Mouse (Mus musculus) ES-Bruce4 (cell line): ENCODE measurements around the gene Dusp18. TPM values are rescaled to one million over a fixed set of nuclear protein-coding genes. Genes with fewer than 3 reads are reported as not detected.

Experiments used
- H3K27ac ChIP-seq: 2 replicates; pipeline ENCODE4 v1.5.1; 2012; ENCODE audit warnings: low read length, inconsistent platforms; ENCODE audit not compliant: insufficient read depth
- H3K27me3 ChIP-seq: 2 replicates; pipeline ENCODE4 v1.6.1; 2012; ENCODE audit warnings: mild to moderate bottlenecking, low read length, inconsistent platforms; ENCODE audit not compliant: control insufficient read depth, poor library complexity, insufficient read depth, severe bottlenecking
- H3K36me3 ChIP-seq: 2 replicates; pipeline ENCODE4 v1.6.1; 2012; ENCODE audit warnings: inconsistent platforms, mild to moderate bottlenecking, low read length, moderate library complexity; ENCODE audit not compliant: control insufficient read depth, poor library complexity, insufficient read depth, severe bottlenecking
- H3K4me1 ChIP-seq: one replicate; pipeline ENCODE4 v1.8.1; 2011; ENCODE audit warnings: low read length; ENCODE audit not compliant: control insufficient read depth, insufficient read depth
- H3K4me3 ChIP-seq: 2 replicates; pipeline ENCODE4 v1.5.1; 2011; ENCODE audit warnings: low read depth, mild to moderate bottlenecking, low read length
- H3K9ac ChIP-seq: 2 replicates; pipeline ENCODE4 v1.6.1; 2012; ENCODE audit warnings: low read depth, mild to moderate bottlenecking, inconsistent platforms; ENCODE audit not compliant: poor library complexity, severe bottlenecking
- H3K9me3 ChIP-seq: replicated peaks from 2 replicates; pipeline ENCODE4 v1.6.1; 2012; ENCODE audit warnings: mild to moderate bottlenecking, low read length, inconsistent platforms; ENCODE audit not compliant: control insufficient read depth, poor library complexity, insufficient read depth, severe bottlenecking
- CTCF ChIP-seq: IDR thresholded peaks from one replicate; pipeline ENCODE4 v1.8.1; 2011; ENCODE audit warnings: low read depth, low read length
- EP300 ChIP-seq: IDR thresholded peaks from 2 replicates; pipeline ENCODE4 v1.6.1; 2011; ENCODE audit warnings: low read depth, low read length; ENCODE audit not compliant: insufficient read depth
- POLR2A ChIP-seq: IDR thresholded peaks from one replicate; pipeline ENCODE4 v1.8.1; 2011; ENCODE audit warnings: low read length; ENCODE audit not compliant: insufficient read depth
- polyA plus RNA-seq: library from polyadenylated mRNA; stranded (reverse); fragments of >200 nt; gene quantifications from 2 replicates; pipeline ENCODE4 v1.2.4, GENCODE M21; 2011; ENCODE audit warnings: low read depth; ENCODE audit not compliant: missing spikeins, insufficient read depth, insufficient read length

Dusp18 gene
- polyA plus RNA-seq, 1 experiment, result 3.3 TPM

GRCm38 (mm10) chr11:3895933-3896332 is 893 bp downstream of the Dusp18 start:
- no peak for TF ChIP-seq EP300
- no peak for TF ChIP-seq POLR2A
- TF ChIP-seq CTCF, result no peak
- Histone ChIP-seq H3K9ac (no peak overlapping the region), H3K4me3 (no peak overlapping the region), H3K4me1 (no peaks in the 10 kb centered on the region), H3K27me3 (no peaks in the 10 kb centered on the region), H3K36me3 (0 out of 2 replicates have a peak, but pooled peaks cover 2% of the 10 kb centered on the region), H3K9me3 (no peaks in the 10 kb centered on the region), H3K27ac (no peak overlapping the region)

GRCm38 (mm10) chr11:3900296-3900695 is 5.3 kb downstream of the Dusp18 start:
- H3K4me1 ChIP-seq, result peaks cover 5% of the 10 kb centered on the region
- no peak for TF ChIP-seq POLR2A
- no peaks in the 10 kb centered on the region for H3K27me3 ChIP-seq
- H3K9ac ChIP-seq, result no peak overlapping the region
- no peak overlapping the region for H3K27ac ChIP-seq
- H3K36me3 ChIP-seq, result 0 out of 2 replicates have a peak, but pooled peaks cover 2% of the 10 kb centered on the region
- H3K4me3 ChIP-seq, result no peak overlapping the region
- H3K9me3 ChIP-seq, result no peaks in the 10 kb centered on the region

GRCm38 (mm10) chr11:3902516-3902915 is 7.5 kb downstream of the Dusp18 start:
- Histone ChIP-seq H3K9ac (no peak overlapping the region), H3K36me3 (0 out of 2 replicates have a peak, but pooled peaks cover 2% of the 10 kb centered on the region), H3K4me1 (peaks cover 5% of the 10 kb centered on the region), H3K4me3 (no peak overlapping the region), H3K9me3 (no peaks in the 10 kb centered on the region), H3K27ac (no peak overlapping the region), H3K27me3 (no peaks in the 10 kb centered on the region)
- TF ChIP-seq EP300 (no peak), CTCF (no peak), POLR2A (no peak)

DNA sequence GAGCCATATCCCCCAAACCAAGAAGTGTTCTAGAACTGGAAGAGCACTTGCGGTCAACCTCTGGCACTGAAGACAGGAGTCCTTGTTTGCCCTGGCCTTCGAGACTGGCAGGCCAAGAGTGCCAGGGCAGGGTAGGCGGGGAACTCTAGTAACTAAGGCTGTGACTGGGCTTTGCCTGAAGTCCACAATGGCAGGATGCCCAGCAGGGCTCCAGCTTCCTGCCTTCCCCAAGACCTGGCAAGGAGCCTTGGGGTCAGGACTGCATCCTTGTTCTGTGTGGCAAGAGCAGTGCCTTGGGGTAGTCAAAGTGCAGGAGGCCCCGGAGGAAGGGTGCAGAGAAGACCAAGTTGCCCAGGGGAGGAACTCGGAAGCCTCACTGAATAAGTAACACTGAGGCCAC is 8.0 kb downstream of the Dusp18 start:
- TF ChIP-seq EP300, result no peak
- TF ChIP-seq CTCF, result no peak
- TF ChIP-seq POLR2A, result no peak
- H3K27ac ChIP-seq, result no peak overlapping the region
- H3K36me3 ChIP-seq, result 0 out of 2 replicates have a peak, but pooled peaks cover 2% of the 10 kb centered on the region
- H3K4me3 ChIP-seq, result no peak overlapping the region
- no peaks in the 10 kb centered on the region for H3K27me3 ChIP-seq
- H3K9ac ChIP-seq, result no peak overlapping the region
- peaks cover 5% of the 10 kb centered on the region for H3K4me1 ChIP-seq
- no peaks in the 10 kb centered on the region for H3K9me3 ChIP-seq

DNA sequence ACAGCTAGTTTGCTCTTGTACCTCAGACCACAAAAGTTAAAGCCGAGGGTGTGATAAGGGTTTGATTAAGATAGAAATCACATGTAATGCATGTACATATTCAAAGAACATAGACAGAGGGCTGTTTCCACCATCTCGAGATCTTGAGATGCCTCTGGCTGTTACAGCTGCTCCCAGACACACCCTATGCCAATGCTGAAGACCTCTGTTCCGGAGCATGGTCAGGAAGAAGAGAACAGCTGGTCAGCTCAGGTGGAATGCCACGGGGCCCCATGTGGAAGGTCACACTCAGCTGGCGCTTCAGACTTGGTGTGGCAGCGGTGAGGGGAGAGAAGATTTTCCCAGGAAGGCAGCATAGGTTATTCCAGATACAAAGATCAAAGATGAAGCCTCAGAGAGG is 9.6 kb downstream of the Dusp18 start:
- Histone ChIP-seq H3K4me3 (no peak overlapping the region), H3K9ac (no peak overlapping the region), H3K4me1 (peaks cover 5% of the 10 kb centered on the region), H3K27me3 (no peaks in the 10 kb centered on the region), H3K9me3 (no peaks in the 10 kb centered on the region), H3K36me3 (no peaks in the 10 kb centered on the region), H3K27ac (no peak overlapping the region)
- TF ChIP-seq CTCF (no peak), EP300 (no peak), POLR2A (no peak)

GRCm38 (mm10) chr11:3905446-3905845 is 10.4 kb downstream of the Dusp18 start:
- TF ChIP-seq CTCF, result no peak
- TF ChIP-seq EP300, result no peak
- no peak for TF ChIP-seq POLR2A
- no peaks in the 10 kb centered on the region for H3K27me3 ChIP-seq
- peaks cover 5% of the 10 kb centered on the region for H3K4me1 ChIP-seq
- no peak overlapping the region for H3K9ac ChIP-seq
- no peaks in the 10 kb centered on the region for H3K36me3 ChIP-seq
- no peak overlapping the region for H3K4me3 ChIP-seq
- H3K9me3 ChIP-seq, result no peaks in the 10 kb centered on the region
- H3K27ac ChIP-seq, result no peak overlapping the region

- H3K36me3 ChIP-seq, result no peaks in the 10 kb centered on the region
- no peak overlapping the region for H3K4me3 ChIP-seq
- TF ChIP-seq POLR2A (no peak), EP300 (no peak), CTCF (no peak)
- no peaks in the 10 kb centered on the region for H3K9me3 ChIP-seq
- no peak overlapping the region for H3K9ac ChIP-seq
- H3K27ac ChIP-seq, result no peak overlapping the region
- no peaks in the 10 kb centered on the region for H3K27me3 ChIP-seq
- H3K4me1 ChIP-seq, result peaks cover 5% of the 10 kb centered on the region
Measured at GRCm38 (mm10) chr11:3909236-3909635, 14.2 kb downstream of the Dusp18 start.
